Mouse (Mus musculus): ENCODE data around the gene Plekhg2.

DNA sequence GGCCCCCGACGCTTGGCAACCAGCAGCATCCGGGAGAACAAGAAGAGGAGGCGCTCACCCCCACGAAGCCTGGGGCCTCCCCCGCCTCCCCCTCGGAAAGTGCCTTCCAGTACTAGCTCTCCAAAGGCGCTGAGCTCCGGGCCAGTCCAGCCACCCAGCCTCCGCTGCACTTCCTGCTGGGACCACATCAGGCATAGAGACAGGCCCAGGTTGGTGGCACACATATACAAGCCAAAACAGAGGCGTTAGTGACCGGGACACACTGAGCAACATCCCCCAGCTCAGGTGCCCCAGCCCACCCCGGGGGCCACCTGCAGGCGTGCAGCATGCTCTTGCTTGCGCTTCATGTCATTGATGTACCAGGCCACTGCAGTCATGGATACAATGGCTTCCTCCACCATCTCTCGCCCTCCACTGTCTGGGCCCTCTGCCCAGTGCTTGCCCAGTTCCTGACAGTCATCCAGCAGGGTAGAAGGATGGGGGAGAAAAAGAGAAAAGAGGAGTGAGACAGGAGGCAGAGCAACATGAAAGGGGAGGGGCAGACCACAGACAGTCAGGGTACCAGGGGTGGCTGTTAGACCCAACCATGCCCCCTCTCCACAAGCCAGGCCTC is 4.6 kb downstream of the Plekhg2 start:
- no peak for TF ChIP-seq GATA1 (IDR thresholded peaks at IDR 0.05; ENCODE audit: borderline replicate concordance, low read length)
- no peak for TF ChIP-seq CTCF (IDR thresholded peaks at IDR 0.05; ENCODE audit: low read depth, low read length)

All from G1E (cell line).